Mouse (Mus musculus) embryo, embryonic 11.5 days (tissue): Measurements from ENCODE around the gene Dennd1a.

Experiments used
- DNase-seq: peaks from one replicate; pipeline ENCODE4 v3.0.0-alpha.2; 2012; ENCODE audit warnings: low read depth, low spot score

The Dennd1a gene

GRCm38 (mm10) chr2:37780270-37780929, 506.8 kb downstream of the Dennd1a start:
- DNase-seq, result no peak

DNA sequence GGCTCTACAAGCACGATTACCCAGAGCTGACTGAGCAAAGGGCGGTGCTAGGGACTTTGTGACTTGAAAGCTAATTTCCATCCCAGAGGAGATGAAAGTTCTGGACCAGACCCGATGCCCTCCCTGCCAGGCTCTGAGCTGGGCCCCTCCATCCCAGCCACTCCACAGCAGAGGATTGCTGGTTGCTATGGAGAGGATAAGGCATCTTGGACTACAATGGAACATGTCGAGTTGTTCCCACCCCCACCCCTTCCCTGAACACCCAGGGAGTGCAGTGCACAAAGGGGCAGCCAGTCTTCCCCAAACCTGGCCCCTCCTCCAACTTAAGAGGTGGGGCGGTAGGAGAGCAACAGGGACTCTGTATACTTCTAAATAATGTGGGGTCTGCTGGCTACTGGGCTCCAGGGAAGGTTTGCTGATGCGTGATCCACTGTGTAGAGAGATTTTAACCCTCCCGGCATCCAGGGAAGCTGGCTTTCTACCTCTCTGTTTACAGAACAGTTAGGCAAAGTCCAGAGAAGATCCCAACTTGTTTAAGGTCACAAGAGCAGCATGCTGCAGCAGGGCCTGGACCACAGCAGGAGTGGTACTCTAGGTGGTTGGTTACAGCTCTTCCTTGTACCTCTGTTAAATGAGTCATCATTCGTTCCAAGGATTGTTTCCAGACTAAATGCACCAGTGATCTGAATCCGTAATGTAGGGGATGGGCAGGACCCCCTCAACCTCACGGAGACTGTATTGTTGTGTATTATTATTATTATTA, 509.1 kb downstream of the Dennd1a start:
- no peak for DNase-seq

- DNase-seq, result no peak
Measured at GRCm38 (mm10) chr2:37776611-37777411, 510.4 kb downstream of the Dennd1a start.

DNA sequence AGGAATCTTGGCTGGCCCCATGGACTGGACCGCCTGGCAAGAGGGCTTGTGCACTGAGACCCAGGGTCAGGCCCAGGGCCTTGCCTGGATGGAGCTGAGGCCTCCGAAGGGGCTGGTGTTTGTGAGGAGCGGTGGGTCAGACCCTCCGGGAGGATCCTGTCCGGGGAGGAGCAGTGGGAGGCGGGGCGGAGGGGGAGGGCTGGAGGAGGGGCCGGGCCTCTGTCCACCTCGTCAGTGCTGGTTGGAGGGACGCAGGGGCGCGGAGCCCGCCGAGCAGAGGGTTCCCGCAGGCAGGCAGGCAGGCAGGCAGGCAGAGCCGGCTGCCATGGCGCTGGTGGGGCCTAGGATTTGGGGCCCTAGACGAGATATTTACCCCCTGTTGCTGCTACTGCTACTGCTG, 511.2 kb downstream of the Dennd1a start, which contains the start of gene Crb2:
Gene Crb2 (plus strand): TSS at position 234 of the 400 bp plus-strand sequence.
- DNase-seq, result no peak

GRCm38 (mm10) chr2:37774571-37774970, 512.6 kb downstream of the Dennd1a start:
- no peak for DNase-seq

- peak; percentile 84 for DNase-seq
Measured at GRCm38 (mm10) chr2:37771618-37772285, 515.4 kb downstream of the Dennd1a start.

GRCm38 (mm10) chr2:37769793-37770192, 517.4 kb downstream of the Dennd1a start:
- no peak for DNase-seq

GRCm38 (mm10) chr2:37768903-37769302, 518.3 kb downstream of the Dennd1a start:
- DNase-seq, result no peak

DNA sequence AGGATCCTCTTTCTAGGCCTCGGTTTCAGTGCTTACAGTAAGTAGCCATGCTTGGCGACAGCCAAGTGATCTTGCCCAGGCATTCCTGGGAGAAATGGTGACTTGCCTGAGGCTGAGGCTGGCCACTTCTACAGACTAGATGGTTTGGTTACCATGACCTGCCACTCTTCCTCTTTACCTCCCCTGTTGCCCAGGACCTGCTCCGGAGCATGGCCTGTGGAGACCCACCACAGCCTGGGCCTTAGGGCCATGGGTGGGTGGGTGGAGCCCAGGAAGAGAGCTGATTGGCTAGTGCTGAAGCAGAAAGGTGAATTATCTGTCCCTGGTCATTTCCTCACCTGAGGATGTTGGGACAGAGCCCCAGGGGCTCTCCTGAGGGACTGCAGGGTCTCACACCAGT, 519.5 kb downstream of the Dennd1a start:
- no peak for DNase-seq

DNA sequence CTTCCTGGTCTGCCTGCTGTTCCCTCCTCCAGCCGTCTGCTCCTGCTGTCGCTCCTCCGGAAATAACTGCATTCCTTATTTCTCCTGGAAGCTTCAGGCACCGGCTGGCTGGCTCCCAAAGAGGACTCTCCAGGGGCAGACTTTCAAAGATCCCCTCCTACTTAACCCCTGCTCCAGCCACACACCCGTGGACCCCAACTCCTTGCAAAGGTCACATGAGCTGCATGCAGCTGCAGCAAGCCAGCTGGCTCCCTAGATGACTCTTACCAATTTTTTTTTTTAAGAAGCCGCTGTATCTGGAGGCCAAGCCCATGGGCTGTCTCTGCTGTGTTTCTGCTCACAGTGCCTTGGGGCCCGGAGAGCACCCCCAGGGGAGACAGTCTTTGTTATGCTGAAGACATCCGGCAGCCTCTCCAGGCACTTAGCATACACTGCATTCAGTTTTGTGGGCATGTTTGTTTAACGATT, 520.1 kb downstream of the Dennd1a start:
- DNase-seq, result no peak

GRCm38 (mm10) chr2:37766027-37766761, 521.0 kb downstream of the Dennd1a start:
- DNase-seq, result no peak

DNA sequence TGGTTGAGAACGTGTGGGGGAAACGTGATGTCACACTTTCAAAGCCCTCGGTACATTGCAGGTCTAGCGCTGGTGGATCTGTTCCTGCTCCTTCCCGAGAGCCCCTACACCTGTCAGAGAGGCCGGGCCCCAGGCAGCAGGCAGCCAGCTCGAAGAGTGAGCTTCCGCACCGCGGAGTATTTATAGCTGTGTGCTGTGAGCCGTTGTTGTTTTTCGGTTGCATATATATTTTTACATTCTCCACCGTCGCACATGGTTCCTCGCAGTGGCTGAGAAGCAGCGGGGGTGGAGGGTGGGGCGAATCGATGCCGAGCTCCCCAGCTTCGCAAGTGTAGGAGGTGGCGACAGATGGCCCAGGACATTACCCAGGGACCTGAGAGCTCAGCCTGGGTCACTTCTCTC, 522.1 kb downstream of the Dennd1a start:
- DNase-seq, result no peak

GRCm38 (mm10) chr2:37764514-37764913, 522.7 kb downstream of the Dennd1a start:
- no peak for DNase-seq

- DNase-seq, result no peak
Measured at GRCm38 (mm10) chr2:37763638-37764037, 523.6 kb downstream of the Dennd1a start.

DNA sequence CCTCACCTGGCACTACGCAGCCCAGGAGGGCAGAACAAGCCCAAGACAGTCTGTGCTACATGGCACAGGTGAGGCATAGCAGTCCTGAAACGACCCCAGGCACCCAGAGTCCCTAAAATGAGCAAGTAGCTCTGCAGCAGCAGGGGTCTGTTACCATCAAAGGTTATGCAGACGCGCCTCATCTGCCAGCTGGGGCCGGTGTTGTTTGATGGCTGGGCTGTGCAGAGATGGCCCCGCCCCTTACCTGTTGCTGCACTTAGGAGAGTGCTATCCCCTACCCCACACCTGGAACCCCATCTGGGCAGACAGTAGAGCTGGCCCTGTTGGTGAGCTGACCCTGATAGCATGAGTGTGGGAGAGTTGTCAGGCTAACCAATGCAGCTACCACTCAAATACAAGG, 526.6 kb downstream of the Dennd1a start:
- no peak for DNase-seq

GRCm38 (mm10) chr2:37758343-37759015, 528.7 kb downstream of the Dennd1a start:
- DNase-seq, result no peak

DNA sequence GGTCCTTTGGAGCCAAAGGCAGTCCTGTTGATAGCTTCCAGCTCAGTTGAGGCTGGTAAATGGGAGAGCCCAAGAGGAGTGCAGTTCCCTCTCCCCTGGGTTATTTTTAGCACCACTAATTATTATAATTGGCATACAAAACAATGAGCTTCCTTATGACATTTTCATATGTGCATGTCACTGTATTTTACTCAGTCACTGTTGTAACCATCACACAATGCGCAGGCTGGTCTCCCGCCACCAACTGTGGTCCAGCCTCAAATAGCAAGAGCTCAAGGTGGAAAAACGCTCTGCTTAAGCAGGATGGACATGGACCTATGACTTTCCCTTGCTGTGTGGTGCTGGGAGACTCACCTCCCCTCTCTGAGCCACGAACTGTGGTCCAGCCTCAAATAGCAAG, 529.4 kb downstream of the Dennd1a start:
- no peak for DNase-seq

GRCm38 (mm10) chr2:37757016-37757415, 530.2 kb downstream of the Dennd1a start:
- DNase-seq, result no peak

- DNase-seq, result no peak
Measured at GRCm38 (mm10) chr2:37756220-37756930, 530.8 kb downstream of the Dennd1a start.

GRCm38 (mm10) chr2:37751114-37751513, 536.1 kb downstream of the Dennd1a start:
- DNase-seq, result no peak
